Mouse (Mus musculus) effector memory CD4-positive, alpha-beta T cell, adult 7 months (primary cell): Measurements from ENCODE around the gene Gm12886. TPM values are rescaled to one million over a fixed set of nuclear protein-coding genes. Genes with fewer than 3 reads are reported as not detected.

Experiments used
- polyA plus RNA-seq: library from polyadenylated mRNA; unstranded; fragments of 100-300 nt; shearing (Covaris generic); gene quantifications from one replicate; pipeline ENCODE4 v1.2.1, GENCODE M21; 2017

Gm12886 gene
- polyA plus RNA-seq = not detected

DNA sequence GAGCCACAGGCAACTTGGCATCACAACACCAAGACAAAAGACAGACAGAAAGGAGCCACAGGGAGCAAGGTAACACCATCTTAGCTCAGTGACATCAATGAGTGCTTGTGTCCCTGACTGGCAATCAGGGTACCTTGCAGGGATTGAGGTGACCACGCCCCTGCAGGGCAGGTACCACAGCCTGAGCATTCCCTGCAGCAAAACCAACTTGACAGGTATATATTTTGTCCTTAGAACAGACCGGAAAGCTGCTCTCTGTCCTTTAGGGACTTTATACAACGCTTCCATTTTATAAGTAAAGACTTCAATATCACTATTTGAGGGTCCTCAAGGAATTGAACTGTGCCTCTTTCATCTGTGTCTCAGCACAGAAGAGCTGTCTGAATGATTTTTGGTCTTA is at the start of gene Gm12886:
Gm12886 (minus strand) TSS at position 101 of the 400 bp plus-strand sequence.

Other genes with a start within 250 kb of the Gm12886 start
- gene Rlf, start 208.0 kb downstream of the Gm12886 start, polyA plus RNA-seq = 80.9 TPM
- not detected for gene Gm12888, start 98.2 kb downstream of the Gm12886 start, polyA plus RNA-seq
- gene Gm12887, start 199.0 kb upstream of the Gm12886 start, polyA plus RNA-seq = not detected